Mouse (Mus musculus) lung, adult 2 months (tissue): Measurements from ENCODE around the gene Pld3.

Source experiments
- CTCF ChIP-seq: fragments of 200-500 bp; IDR thresholded peaks from 2 replicates; pipeline ENCODE4 v1.5.1; 2011; ENCODE audit warnings: mild to moderate bottlenecking, low read length, control low read depth; ENCODE audit not compliant: insufficient read depth
- POLR2A ChIP-seq: fragments of 200-500 bp; IDR thresholded peaks from 2 replicates; pipeline ENCODE4 v1.6.1; 2011; ENCODE audit warnings: low read depth, mild to moderate bottlenecking, control low read depth, low read length, borderline replicate concordance; ENCODE audit errors: extremely low read depth

GRCm38 (mm10) chr7:27541922-27542321 lies 11.1 kb downstream of the Pld3 start:
- no peak for TF ChIP-seq CTCF
- TF ChIP-seq POLR2A, result no peak
